Mouse (Mus musculus): ENCODE measurements around the gene Il11.

- no peak for TF ChIP-seq ZC3H11A (IDR thresholded peaks at IDR 0.05; ENCODE audit: borderline replicate concordance, low read depth, low read length)
- TF ChIP-seq ZNF384 (IDR thresholded peaks at IDR 0.05; ENCODE audit: low read depth, low read length): no peak
- no peak for TF ChIP-seq CHD2 (IDR thresholded peaks at IDR 0.05; ENCODE audit: low read depth, low read length)
- TF ChIP-seq MAFK (IDR thresholded peaks at IDR 0.05; ENCODE audit: insufficient read depth, low read depth, low read length): no peak
These were observed 17.5 kb downstream of the Il11 start for GRCm38 (mm10) chr7:4764946-4765710.
